Mouse (Mus musculus) liver, embryonic 16.5 days (tissue): ENCODE data around the gene Tmtc4. TPM values are rescaled to one million over a fixed set of nuclear protein-coding genes. Genes with fewer than 3 reads are reported as not detected.

Experiments used
- ATAC-seq: fragments of 200-750 bp; cut with Nextera tagmentation; 2 replicates; pipeline ENCODE4 v1.8.0; 2017; ENCODE audit warnings: low read depth, mild to moderate bottlenecking, moderate number of reproducible peaks, moderate library complexity
- H3K27ac ChIP-seq: fragments of 300-500 bp; sonication (generic); 2 replicates; pipeline ENCODE4 v1.5.1; 2014; ENCODE audit warnings: mild to moderate bottlenecking, low read length
- H3K27me3 ChIP-seq: fragments of 300-500 bp; sonication (generic); 2 replicates; pipeline ENCODE4 v1.6.1; 2014; ENCODE audit warnings: low read depth, low read length, mixed read lengths; ENCODE audit not compliant: control insufficient read depth, insufficient read depth
- H3K36me3 ChIP-seq: fragments of 300-500 bp; sonication (generic); 2 replicates; pipeline ENCODE4 v1.6.1; 2014; ENCODE audit warnings: mild to moderate bottlenecking; ENCODE audit not compliant: control insufficient read depth, insufficient read depth
- H3K4me1 ChIP-seq: fragments of 300-500 bp; sonication (generic); 2 replicates; pipeline ENCODE4 v1.6.1; 2014; ENCODE audit warnings: low read depth, low read length, mixed read lengths; ENCODE audit not compliant: control insufficient read depth
- H3K4me2 ChIP-seq: fragments of 300-500 bp; sonication (generic); 2 replicates; pipeline ENCODE4 v1.6.1; 2014; ENCODE audit warnings: low read depth, low read length, mixed read lengths
- H3K4me3 ChIP-seq: fragments of 300-500 bp; sonication (generic); 2 replicates; pipeline ENCODE4 v1.5.1; 2014; ENCODE audit warnings: low read depth, mild to moderate bottlenecking, low read length
- H3K9ac ChIP-seq: fragments of 300-500 bp; sonication (generic); 2 replicates; pipeline ENCODE4 v1.6.1; 2014; ENCODE audit warnings: low read depth, low read length
- H3K9me3 ChIP-seq: fragments of 300-500 bp; sonication (generic); replicated peaks from 2 replicates; pipeline ENCODE4 v1.6.1; 2016; ENCODE audit warnings: low read length; ENCODE audit not compliant: control insufficient read depth
- WGBS: fragments of 180-500 bp; shearing (Covaris S2); extraction: QIAGEN DNeasy Blood & Tissue Kit; methylation state at CpG from one replicate; pipeline ENCODE4 v1.1.7; 2014; ENCODE audit not compliant: insufficient replicate concordance; 5-methylcytosine and 5-hydroxymethylcytosine counted together
- polyA plus RNA-seq: library from polyadenylated mRNA; unstranded; fragments of >200 nt; fragmentation: Nextera tagmentation; extraction: Ambion mirVana; gene quantifications from 2 replicates; pipeline ENCODE4 v1.2.1, GENCODE M21; 2015

Tmtc4 gene
- polyA plus RNA-seq, 1 experiment from 2014 or later: 2.3 TPM

- H3K27ac ChIP-seq: no peak overlapping the region
- no peaks in the 10 kb centered on the region for H3K36me3 ChIP-seq
- H3K4me1 ChIP-seq: no peaks in the 10 kb centered on the region
- H3K9ac ChIP-seq: no peak overlapping the region
- H3K9me3 ChIP-seq: no peaks in the 10 kb centered on the region
- no peak overlapping the region for H3K4me2 ChIP-seq
- 74% methylated on average over 7 of the region's 7 CpGs for WGBS
- no peak for ATAC-seq
- H3K27me3 ChIP-seq: no peaks in the 10 kb centered on the region
- H3K4me3 ChIP-seq: no peak overlapping the region
These were observed 97.9 kb downstream of the Tmtc4 start for GRCm38 (mm10) chr14:122885893-122886292.

DNA sequence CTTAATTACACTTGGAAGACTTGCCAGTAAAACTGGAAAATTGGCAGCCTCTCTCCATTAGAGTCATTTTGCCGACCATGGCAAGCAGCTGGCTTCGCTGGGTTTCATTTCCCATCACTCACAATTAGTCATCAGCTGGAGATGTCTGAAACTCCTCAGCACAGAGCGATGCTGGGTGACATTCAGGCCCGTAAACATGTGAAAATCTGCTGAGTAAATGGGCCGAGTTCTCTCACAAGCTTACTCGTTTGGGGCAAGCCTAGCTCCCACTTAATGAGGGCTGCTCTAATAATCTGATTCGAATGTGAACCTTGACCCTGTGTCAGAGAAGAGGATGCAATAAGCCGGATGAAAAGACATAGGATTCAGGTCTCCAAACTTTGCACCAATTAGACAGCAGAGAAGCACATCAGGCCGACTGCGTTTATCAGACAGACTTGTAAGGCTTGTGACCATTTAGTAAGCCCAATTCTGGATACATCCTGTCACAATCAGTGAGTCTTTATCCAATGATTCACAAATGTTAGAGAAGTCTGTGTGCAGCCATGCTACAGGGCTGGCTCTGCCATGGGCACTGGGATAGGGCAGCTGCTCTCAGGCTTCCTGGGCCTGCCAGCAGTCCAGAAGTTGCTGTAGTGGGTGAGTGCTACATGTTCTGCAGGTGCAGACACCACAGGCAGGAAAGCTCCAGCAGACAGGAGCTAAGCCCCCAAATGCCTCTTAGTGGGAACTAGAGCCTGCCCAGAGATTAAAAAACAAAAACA is 99.8 kb downstream of the Tmtc4 start:
- H3K27ac ChIP-seq: no peak overlapping the region
- no peaks in the 10 kb centered on the region for H3K4me1 ChIP-seq
- no peak for ATAC-seq
- H3K36me3 ChIP-seq: no peaks in the 10 kb centered on the region
- no peak overlapping the region for H3K9ac ChIP-seq
- no peak overlapping the region for H3K4me2 ChIP-seq
- H3K27me3 ChIP-seq: no peaks in the 10 kb centered on the region
- no peak overlapping the region for H3K4me3 ChIP-seq
- WGBS: 67% methylated on average over 10 of the region's 10 CpGs
- no peaks in the 10 kb centered on the region for H3K9me3 ChIP-seq

DNA sequence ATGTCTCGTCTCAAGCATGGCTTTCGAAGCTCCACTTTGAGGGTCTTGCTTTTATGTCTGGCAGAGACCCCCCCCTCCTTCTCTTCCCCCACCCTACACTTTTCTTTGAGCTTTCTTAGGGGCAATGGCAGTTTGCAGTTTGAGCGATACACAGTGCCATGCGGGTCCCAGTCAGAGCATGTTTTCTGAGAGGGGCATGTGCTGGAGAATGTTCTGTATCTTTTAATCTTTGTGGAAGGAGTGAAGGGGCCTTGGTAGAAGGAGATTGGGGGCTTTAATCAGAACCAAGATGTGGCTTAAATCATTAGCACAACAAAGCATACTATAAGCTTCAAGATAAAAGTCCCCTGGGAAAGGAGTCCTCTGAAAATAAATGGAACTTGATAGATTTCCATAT is 100.4 kb downstream of the Tmtc4 start:
- Histone ChIP-seq H3K9me3 (no peaks in the 10 kb centered on the region), H3K27ac (no peak overlapping the region), H3K4me3 (no peak overlapping the region), H3K36me3 (no peaks in the 10 kb centered on the region), H3K4me1 (no peaks in the 10 kb centered on the region), H3K27me3 (no peaks in the 10 kb centered on the region), H3K4me2 (no peak overlapping the region), H3K9ac (no peak overlapping the region)
- WGBS: 64% methylated on average over 4 of the region's 4 CpGs
- no peak for ATAC-seq

DNA sequence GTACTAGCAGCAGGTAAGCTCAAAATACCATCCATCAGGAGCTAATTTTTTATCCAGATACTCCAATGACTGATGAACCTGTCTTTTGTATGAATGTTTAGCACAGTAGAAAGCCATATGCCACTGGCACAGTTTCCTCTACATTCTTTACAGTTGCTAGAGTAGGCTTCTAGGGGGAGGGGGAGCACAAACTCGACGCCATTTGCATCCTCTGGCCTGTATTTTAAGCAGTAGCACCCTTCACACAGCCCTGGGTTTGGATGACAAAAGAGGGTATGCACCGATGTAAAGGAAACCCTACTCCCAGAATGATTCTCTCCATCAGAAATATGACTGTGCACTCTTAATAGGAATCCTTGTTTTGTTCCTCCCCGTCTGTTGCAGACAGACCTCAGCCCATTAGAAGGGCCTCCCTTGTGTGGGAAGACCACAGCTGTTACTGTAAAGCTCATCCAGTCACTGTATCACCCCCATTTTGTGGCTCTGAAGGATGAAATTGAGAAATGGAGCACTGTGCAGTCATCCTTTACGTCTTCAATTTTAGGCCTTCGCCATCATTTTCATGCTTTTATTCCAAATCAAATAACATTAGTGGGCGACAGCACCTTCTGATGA is 100.9 kb downstream of the Tmtc4 start:
- no peak overlapping the region for H3K9ac ChIP-seq
- ATAC-seq: no peak
- H3K27me3 ChIP-seq: no peaks in the 10 kb centered on the region
- no peak overlapping the region for H3K27ac ChIP-seq
- H3K4me3 ChIP-seq: no peak overlapping the region
- no peaks in the 10 kb centered on the region for H3K4me1 ChIP-seq
- WGBS: 72% methylated on average over 7 of the region's 7 CpGs
- no peaks in the 10 kb centered on the region for H3K9me3 ChIP-seq
- no peak overlapping the region for H3K4me2 ChIP-seq
- no peaks in the 10 kb centered on the region for H3K36me3 ChIP-seq

DNA sequence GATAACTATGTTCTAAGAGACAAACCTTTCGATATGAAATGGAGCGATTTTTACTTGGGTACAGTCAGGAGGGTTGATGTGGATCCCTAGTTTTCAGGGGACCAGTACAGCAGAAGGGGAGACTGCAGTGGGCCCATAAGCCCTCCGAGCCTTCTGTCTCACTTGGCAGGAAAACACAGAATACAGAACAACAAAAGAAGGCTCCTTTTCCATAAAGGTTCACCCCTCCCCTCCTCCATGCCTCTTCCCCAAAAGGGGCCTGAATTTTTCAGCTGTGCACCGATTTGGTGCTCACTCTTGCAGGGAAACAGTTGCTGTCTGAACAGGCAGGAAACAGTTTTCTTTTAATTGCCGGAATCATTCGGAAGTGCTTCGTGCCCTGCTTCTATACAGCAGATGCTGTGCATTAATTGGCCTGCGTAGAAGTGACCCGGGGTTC is 101.6 kb downstream of the Tmtc4 start:
- H3K4me1 ChIP-seq: no peaks in the 10 kb centered on the region
- no peak for ATAC-seq
- no peaks in the 10 kb centered on the region for H3K27me3 ChIP-seq
- WGBS: 73% methylated on average over 9 of the region's 9 CpGs
- H3K4me3 ChIP-seq: no peak overlapping the region
- H3K27ac ChIP-seq: no peak overlapping the region
- H3K36me3 ChIP-seq: no peaks in the 10 kb centered on the region
- H3K9me3 ChIP-seq: no peaks in the 10 kb centered on the region
- no peak overlapping the region for H3K9ac ChIP-seq
- H3K4me2 ChIP-seq: no peak overlapping the region

GRCm38 (mm10) chr14:122881699-122882098 is 102.1 kb downstream of the Tmtc4 start:
- Histone ChIP-seq H3K4me1 (no peaks in the 10 kb centered on the region), H3K27me3 (no peaks in the 10 kb centered on the region), H3K4me3 (no peak overlapping the region), H3K9ac (no peak overlapping the region), H3K27ac (no peak overlapping the region), H3K4me2 (no peak overlapping the region), H3K36me3 (no peaks in the 10 kb centered on the region), H3K9me3 (no peaks in the 10 kb centered on the region)
- no peak for ATAC-seq
- 57% methylated on average over 2 of the region's 2 CpGs for WGBS

DNA sequence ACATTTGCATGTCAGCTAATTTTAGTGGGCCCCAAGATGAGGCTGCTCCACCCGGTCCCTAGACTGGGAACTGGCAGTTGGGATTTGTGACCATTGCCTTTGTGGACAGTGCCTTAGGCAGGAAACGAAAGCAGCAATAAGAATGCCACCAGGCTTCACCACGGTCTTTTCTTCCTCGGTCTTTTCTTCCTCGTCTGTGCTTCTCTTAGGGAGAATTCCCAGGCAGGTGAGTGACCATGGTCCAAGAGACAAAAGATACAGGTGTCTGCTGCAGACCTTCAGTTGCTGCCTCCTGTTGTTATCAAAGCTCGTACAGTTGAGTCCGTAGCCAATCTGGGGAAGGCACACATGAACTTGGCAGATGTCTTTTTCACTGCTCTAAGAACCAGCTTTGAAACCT is 103.5 kb downstream of the Tmtc4 start:
- H3K4me1 ChIP-seq: no peaks in the 10 kb centered on the region
- ATAC-seq: no peak
- H3K4me2 ChIP-seq: no peak overlapping the region
- H3K36me3 ChIP-seq: no peaks in the 10 kb centered on the region
- no peaks in the 10 kb centered on the region for H3K9me3 ChIP-seq
- H3K27ac ChIP-seq: no peak overlapping the region
- WGBS: 62% methylated on average over 7 of the region's 7 CpGs
- no peak overlapping the region for H3K9ac ChIP-seq
- no peak overlapping the region for H3K4me3 ChIP-seq
- H3K27me3 ChIP-seq: no peaks in the 10 kb centered on the region

DNA sequence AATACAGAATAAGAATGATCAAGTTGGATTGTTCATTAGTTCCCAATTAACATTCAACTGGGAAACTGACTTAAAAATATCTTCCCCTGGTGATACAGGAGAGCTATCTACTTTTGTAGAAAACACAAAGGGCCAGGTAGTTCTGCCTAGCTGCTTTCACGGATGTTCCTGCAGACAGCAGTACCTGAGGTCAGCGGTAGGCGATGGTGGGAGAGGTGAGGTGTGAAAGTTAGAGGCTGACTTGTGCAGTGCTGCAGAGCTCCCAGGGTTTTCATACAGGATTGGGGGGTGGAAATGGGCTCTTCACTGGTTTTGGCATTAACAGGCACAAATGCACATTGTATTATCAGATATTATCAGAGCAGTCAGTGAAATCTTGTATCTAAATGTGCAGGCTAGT is 106.0 kb downstream of the Tmtc4 start:
- no peak overlapping the region for H3K27ac ChIP-seq
- no peak overlapping the region for H3K4me2 ChIP-seq
- H3K4me1 ChIP-seq: no peaks in the 10 kb centered on the region
- no peaks in the 10 kb centered on the region for H3K27me3 ChIP-seq
- no peak for ATAC-seq
- H3K9ac ChIP-seq: no peak overlapping the region
- H3K4me3 ChIP-seq: no peak overlapping the region
- WGBS: 75% methylated on average over 3 of the region's 3 CpGs
- H3K9me3 ChIP-seq: no peaks in the 10 kb centered on the region
- H3K36me3 ChIP-seq: no peaks in the 10 kb centered on the region

DNA sequence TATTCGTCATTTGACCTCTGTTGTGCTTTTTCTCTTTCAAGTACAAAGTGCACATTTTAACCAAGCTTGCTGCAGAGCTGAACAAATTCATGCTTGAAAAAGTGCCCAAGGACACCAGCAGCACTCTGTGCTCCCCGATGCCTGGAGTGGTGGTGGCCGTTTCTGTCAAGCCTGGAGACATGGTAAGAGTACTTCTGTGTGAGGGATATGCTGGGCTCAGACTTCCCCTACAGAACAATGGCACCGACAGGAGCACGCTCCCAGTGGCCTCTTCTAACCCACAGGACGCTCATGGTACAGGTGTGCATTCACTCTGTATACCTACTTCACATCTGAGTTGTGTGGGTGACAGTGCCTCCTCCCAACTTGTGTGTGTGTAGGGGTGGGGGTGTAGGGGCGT is 107.1 kb downstream of the Tmtc4 start:
- Histone ChIP-seq H3K27me3 (no peaks in the 10 kb centered on the region), H3K9me3 (no peaks in the 10 kb centered on the region), H3K4me1 (no peaks in the 10 kb centered on the region), H3K4me2 (no peak overlapping the region), H3K27ac (no peak overlapping the region), H3K36me3 (no peaks in the 10 kb centered on the region), H3K4me3 (no peak overlapping the region), H3K9ac (no peak overlapping the region)
- no peak for ATAC-seq
- 51% methylated on average over 7 of the region's 7 CpGs for WGBS
